Mouse (Mus musculus): ENCODE data around the gene Nudt3. TPM values are rescaled to one million over a fixed set of nuclear protein-coding genes. Genes with fewer than 3 reads are reported as not detected.

The Nudt3 gene
- polyA plus RNA-seq, 1 experiment: 142 TPM

GRCm38 (mm10) chr17:27634871-27635574 is 11.7 kb upstream of the Nudt3 start, which contains the start of gene RPS10-NUDT3:
RPS10-NUDT3 (minus strand) TSS chr17:27635222.
- peak within 1 kb of the TSS; percentile 96 for H3K4me2 ChIP-seq (ENCODE audit: low read depth)
- peaks cover 37% of the 10 kb centered on the region for H3K79me2 ChIP-seq (ENCODE audit: control insufficient read depth, insufficient read depth)
- H3K27me3 ChIP-seq (ENCODE audit: control insufficient read depth, insufficient read depth, insufficient read length): no peaks in the 10 kb centered on the region
- TF ChIP-seq E2F4 (IDR thresholded peaks at IDR 0.05; ENCODE audit: insufficient read depth): peak; percentile 22
- TF ChIP-seq TCF12 (IDR thresholded peaks at IDR 0.05; ENCODE audit: insufficient read depth, poor library complexity, severe bottlenecking): no peak
- no peak for TF ChIP-seq TCF3 (IDR thresholded peaks at IDR 0.05; ENCODE audit: insufficient read length, low read depth)
- no peak for TF ChIP-seq MAX (IDR thresholded peaks at IDR 0.05; ENCODE audit: low read depth)
- TF ChIP-seq USF1 (IDR thresholded peaks at IDR 0.05; ENCODE audit: low read depth): no peak
- TF ChIP-seq REST (IDR thresholded peaks at IDR 0.05; ENCODE audit: insufficient read depth, insufficient read length): no peak
- TF ChIP-seq CEBPB (IDR thresholded peaks at IDR 0.05; ENCODE audit: insufficient read depth, poor library complexity, severe bottlenecking): no peak
- TF ChIP-seq POLR2AphosphoS2 (IDR thresholded peaks at IDR 0.05; ENCODE audit: insufficient read length, low read depth): peak; percentile 100
- TF ChIP-seq MYOG (IDR thresholded peaks at IDR 0.05; ENCODE audit: control insufficient read depth in 1 of 3, insufficient read depth in 1 of 3, insufficient read length in 2 of 3, low read depth in 2 of 3): no peak
- TF ChIP-seq POLR2A (IDR thresholded peaks at IDR 0.05; ENCODE audit: insufficient read length, low read depth): peak; percentile 97
- peak in 1 of 3 experiments; percentile 30 for TF ChIP-seq MYOD1 (IDR thresholded peaks at IDR 0.05; ENCODE audit: control insufficient read depth in 1 of 3, insufficient read length in 2 of 3, low read depth in 2 of 3)
- TF ChIP-seq SRF (IDR thresholded peaks at IDR 0.05; ENCODE audit: control insufficient read depth, insufficient read length, low read depth): no peak
- H3ac ChIP-seq (ENCODE audit: control insufficient read depth, insufficient read length): peak within 1 kb of the TSS; percentile 61
- H3K4me3 ChIP-seq: peak within 1 kb of the TSS; percentile 96
- H3K36me3 ChIP-seq (ENCODE audit: control insufficient read depth, insufficient read depth): peaks cover 34% of the 10 kb centered on the region

GRCm38 (mm10) chr17:27629249-27630020 is 6.1 kb upstream of the Nudt3 start:
- no peak overlapping the region for H3K4me3 ChIP-seq
- peaks cover 31% of the 10 kb centered on the region for H3K79me2 ChIP-seq (ENCODE audit: control insufficient read depth, insufficient read depth)
- H3K4me2 ChIP-seq (ENCODE audit: low read depth): no peak overlapping the region
- H3K27me3 ChIP-seq (ENCODE audit: control insufficient read depth, insufficient read depth, insufficient read length): no peaks in the 10 kb centered on the region
- TF ChIP-seq POLR2A (IDR thresholded peaks at IDR 0.05; ENCODE audit: insufficient read length, low read depth): peak; percentile 22
- no peak for TF ChIP-seq TCF12 (IDR thresholded peaks at IDR 0.05; ENCODE audit: insufficient read depth, poor library complexity, severe bottlenecking)
- peak; percentile 96 for TF ChIP-seq POLR2AphosphoS2 (IDR thresholded peaks at IDR 0.05; ENCODE audit: insufficient read length, low read depth)
- H3ac ChIP-seq (ENCODE audit: control insufficient read depth, insufficient read length): no peak overlapping the region
- H3K36me3 ChIP-seq (ENCODE audit: control insufficient read depth, insufficient read depth): peaks cover 34% of the 10 kb centered on the region

GRCm38 (mm10) chr17:27628376-27628775 is 5.1 kb upstream of the Nudt3 start:
- Histone ChIP-seq H3K36me3 (ENCODE audit: control insufficient read depth, insufficient read depth) (peaks cover 31% of the 10 kb centered on the region), H3K79me2 (ENCODE audit: control insufficient read depth, insufficient read depth) (peaks cover 21% of the 10 kb centered on the region), H3K4me3 (no peak overlapping the region), H3K27me3 (ENCODE audit: control insufficient read depth, insufficient read depth, insufficient read length) (no peaks in the 10 kb centered on the region), H3K4me2 (ENCODE audit: low read depth) (no peak overlapping the region), H3ac (ENCODE audit: control insufficient read depth, insufficient read length) (no peak overlapping the region)
- TF ChIP-seq REST (IDR thresholded peaks at IDR 0.05; ENCODE audit: insufficient read depth, insufficient read length) (no peak), SRF (IDR thresholded peaks at IDR 0.05; ENCODE audit: control insufficient read depth, insufficient read length, low read depth) (no peak), MAX (IDR thresholded peaks at IDR 0.05; ENCODE audit: low read depth) (no peak), CEBPB (IDR thresholded peaks at IDR 0.05; ENCODE audit: insufficient read depth, poor library complexity, severe bottlenecking) (no peak), MYOG (IDR thresholded peaks at IDR 0.05; ENCODE audit: control insufficient read depth in 1 of 3, insufficient read depth in 1 of 3, insufficient read length in 2 of 3, low read depth in 2 of 3) (no peak), TCF3 (IDR thresholded peaks at IDR 0.05; ENCODE audit: insufficient read length, low read depth) (no peak), MYOD1 (IDR thresholded peaks at IDR 0.05; ENCODE audit: control insufficient read depth in 1 of 3, insufficient read length in 2 of 3, low read depth in 2 of 3) (no peak), POLR2A (IDR thresholded peaks at IDR 0.05; ENCODE audit: insufficient read length, low read depth) (no peak), USF1 (IDR thresholded peaks at IDR 0.05; ENCODE audit: low read depth) (no peak), E2F4 (IDR thresholded peaks at IDR 0.05; ENCODE audit: insufficient read depth) (no peak), TCF12 (IDR thresholded peaks at IDR 0.05; ENCODE audit: insufficient read depth, poor library complexity, severe bottlenecking) (no peak), POLR2AphosphoS2 (IDR thresholded peaks at IDR 0.05; ENCODE audit: insufficient read length, low read depth) (no peak)

- no peak overlapping the region for H3K4me3 ChIP-seq
- no peak overlapping the region for H3ac ChIP-seq (ENCODE audit: control insufficient read depth, insufficient read length)
Measured at GRCm38 (mm10) chr17:27627451-27627850, 4.2 kb upstream of the Nudt3 start.

More at GRCm38 (mm10) chr17:27627451-27627850, 4.2 kb upstream of the Nudt3 start:
- Histone ChIP-seq H3K36me3 (ENCODE audit: control insufficient read depth, insufficient read depth) (peaks cover 22% of the 10 kb centered on the region), H3K79me2 (ENCODE audit: control insufficient read depth, insufficient read depth) (peaks cover 13% of the 10 kb centered on the region), H3K27me3 (ENCODE audit: control insufficient read depth, insufficient read depth, insufficient read length) (no peaks in the 10 kb centered on the region), H3K4me2 (ENCODE audit: low read depth) (no peak overlapping the region)
- no peak for TF ChIP-seq MYOG (IDR thresholded peaks at IDR 0.05; ENCODE audit: control insufficient read depth in 1 of 3, insufficient read depth in 1 of 3, insufficient read length in 2 of 3, low read depth in 2 of 3)
- no peak for TF ChIP-seq MAX (IDR thresholded peaks at IDR 0.05; ENCODE audit: low read depth)
- TF ChIP-seq POLR2A (IDR thresholded peaks at IDR 0.05; ENCODE audit: insufficient read length, low read depth): no peak
- TF ChIP-seq POLR2AphosphoS2 (IDR thresholded peaks at IDR 0.05; ENCODE audit: insufficient read length, low read depth): peak; percentile 41
